Mouse (Mus musculus) heart, embryonic 13.5 days (tissue): ENCODE data around the gene Chka. TPM values are rescaled to one million over a fixed set of nuclear protein-coding genes. Genes with fewer than 3 reads are reported as not detected.
A peak's percentile ranks its signal among the peaks of the same experiment; 100 is the strongest.

Experiments
- ATAC-seq: fragments of 200-750 bp; cut with Nextera tagmentation; 2 replicates; pipeline ENCODE4 v1.8.0; 2017; ENCODE audit warnings: moderate TSS enrichment; ENCODE audit not compliant: insufficient number of reproducible peaks, low FRiP score, low TSS enrichment; ENCODE audit errors: extremely low read depth
- H3K27ac ChIP-seq: fragments of 300-500 bp; sonication (generic); replicated peaks from 2 replicates; pipeline ENCODE4 v1.5.1; 2015; ENCODE audit warnings: moderate library complexity, mild to moderate bottlenecking, inconsistent platforms
- H3K27me3 ChIP-seq: fragments of 300-500 bp; sonication (generic); replicated peaks from 2 replicates; pipeline ENCODE4 v1.6.1; 2015; ENCODE audit warnings: mild to moderate bottlenecking, inconsistent platforms
- H3K36me3 ChIP-seq: fragments of 300-500 bp; sonication (generic); 2 replicates; pipeline ENCODE4 v1.6.1; 2015; ENCODE audit warnings: mild to moderate bottlenecking, inconsistent platforms
- H3K4me1 ChIP-seq: fragments of 300-500 bp; sonication (generic); 2 replicates; pipeline ENCODE4 v1.6.1; 2015; ENCODE audit warnings: inconsistent platforms
- H3K4me2 ChIP-seq: fragments of 300-500 bp; sonication (generic); 2 replicates; pipeline ENCODE4 v1.6.1; 2015; ENCODE audit warnings: inconsistent platforms, mild to moderate bottlenecking, moderate library complexity
- H3K4me3 ChIP-seq: fragments of 300-500 bp; sonication (generic); 2 replicates; pipeline ENCODE4 v1.5.1; 2015; ENCODE audit warnings: moderate library complexity, mild to moderate bottlenecking, inconsistent platforms
- H3K9ac ChIP-seq: fragments of 300-500 bp; sonication (generic); 2 replicates; pipeline ENCODE4 v1.6.1; 2015; ENCODE audit warnings: inconsistent platforms, mild to moderate bottlenecking, moderate library complexity
- H3K9me3 ChIP-seq: fragments of 300-500 bp; sonication (generic); 2 replicates; pipeline ENCODE4 v1.6.1; 2016; ENCODE audit warnings: inconsistent platforms
- WGBS: fragments of 180-500 bp; shearing (Covaris S2); methylation state at CpG from one replicate; pipeline ENCODE4 v1.1.7; 2015; ENCODE audit warnings: mixed read lengths; 5-methylcytosine and 5-hydroxymethylcytosine counted together
- polyA plus RNA-seq: library from polyadenylated mRNA; unstranded; fragments of >200 nt; fragmentation: Nextera tagmentation; extraction: Ambion mirVana; gene quantifications from 2 replicates; pipeline ENCODE4 v1.2.1, GENCODE M21; 2015

Gene Chka
- polyA plus RNA-seq, 1 experiment from 2014 or later, result 22.6 TPM

DNA sequence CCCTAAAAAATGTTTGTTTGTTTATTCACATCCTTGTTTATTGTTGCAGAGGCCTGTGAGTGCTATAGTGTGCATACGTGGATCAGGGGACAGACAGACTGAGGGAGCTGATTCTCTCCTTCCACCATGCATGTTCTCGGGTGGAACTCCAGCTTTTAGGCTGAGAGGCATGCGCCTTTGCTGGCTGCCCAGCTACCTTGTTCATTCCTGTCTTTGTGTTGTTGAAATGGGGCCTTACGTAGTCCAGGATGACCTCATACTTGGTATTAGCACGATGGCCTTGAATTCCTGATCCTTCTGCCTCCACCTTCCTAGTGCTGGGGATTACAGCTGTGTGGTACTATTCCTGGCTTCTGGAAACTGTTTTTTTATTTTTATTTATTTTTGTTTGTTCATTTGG, 3.9 kb upstream of the Chka start:
- Histone ChIP-seq H3K9me3 (no peaks in the 10 kb centered on the region), H3K4me1 (peaks cover 19% of the 10 kb centered on the region), H3K27ac (no peak overlapping the region), H3K4me3 (no peak overlapping the region), H3K36me3 (no peaks in the 10 kb centered on the region), H3K27me3 (no peaks in the 10 kb centered on the region), H3K4me2 (no peak overlapping the region), H3K9ac (no peak overlapping the region)
- no peak for ATAC-seq
- 81% methylated on average over 5 of the region's 5 CpGs for WGBS

- no peak overlapping the region for H3K4me3 ChIP-seq
- peaks cover 22% of the 10 kb centered on the region for H3K4me1 ChIP-seq
- H3K9ac ChIP-seq, result no peak overlapping the region
- ATAC-seq, result no peak
- no peak overlapping the region for H3K4me2 ChIP-seq
- H3K9me3 ChIP-seq, result no peaks in the 10 kb centered on the region
- H3K36me3 ChIP-seq, result no peaks in the 10 kb centered on the region
- H3K27me3 ChIP-seq, result no peaks in the 10 kb centered on the region
- H3K27ac ChIP-seq, result no peak overlapping the region
- 88% methylated on average over 7 of the region's 7 CpGs for WGBS
Measured at GRCm38 (mm10) chr19:3848207-3848808, 3.3 kb upstream of the Chka start.

DNA sequence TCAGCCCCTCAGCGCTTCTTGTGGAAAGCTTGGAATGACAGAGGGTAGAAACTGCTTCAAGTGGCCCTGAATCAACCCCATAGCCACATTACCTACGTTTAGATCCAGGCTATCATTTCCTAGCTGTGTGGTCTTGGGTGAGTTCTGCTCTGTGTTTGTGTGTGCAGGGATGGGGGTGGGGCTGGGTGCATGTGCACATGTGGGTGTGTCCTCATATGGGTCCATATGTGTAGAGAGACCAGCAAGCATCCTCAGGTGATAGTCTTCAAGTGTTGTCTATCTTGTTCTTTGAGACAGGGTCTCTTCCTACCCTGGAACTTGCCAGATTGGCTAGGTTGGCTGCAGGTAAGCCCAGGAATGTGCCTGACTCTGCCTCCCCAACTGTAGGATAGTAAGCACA, 2.3 kb upstream of the Chka start:
- no peak overlapping the region for H3K4me2 ChIP-seq
- peaks cover 31% of the 10 kb centered on the region for H3K4me1 ChIP-seq
- no peaks in the 10 kb centered on the region for H3K27me3 ChIP-seq
- H3K9me3 ChIP-seq, result no peaks in the 10 kb centered on the region
- H3K27ac ChIP-seq, result no peak overlapping the region
- ATAC-seq, result no peak
- H3K36me3 ChIP-seq, result no peaks in the 10 kb centered on the region
- H3K4me3 ChIP-seq, result no peak overlapping the region
- no peak overlapping the region for H3K9ac ChIP-seq
- 75% methylated on average over 2 of the region's 2 CpGs for WGBS

DNA sequence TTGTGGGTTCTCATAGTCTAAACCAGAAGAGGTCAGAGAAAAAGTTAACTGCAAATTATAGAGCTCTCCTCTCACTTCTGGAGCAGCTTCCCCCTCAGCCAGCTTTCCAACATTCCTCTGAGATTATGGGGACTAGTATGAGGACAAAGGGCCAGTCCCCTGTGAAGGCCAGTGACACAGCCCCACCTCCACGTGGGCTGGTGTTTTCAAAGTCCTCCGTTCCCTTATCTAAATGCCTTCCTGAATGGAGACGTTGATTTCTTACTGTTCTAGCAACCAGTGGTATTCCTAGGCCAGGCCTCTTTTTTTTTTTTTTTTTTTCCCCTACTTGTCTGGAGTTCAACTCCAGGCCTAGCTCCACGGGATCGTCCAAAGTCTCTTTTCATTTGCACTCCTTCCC, 1.5 kb upstream of the Chka start:
- Histone ChIP-seq H3K4me2 (no peak overlapping the region), H3K27ac (0 out of 2 replicates have a peak overlapping the region, but pooled peaks have one; percentile 64), H3K27me3 (no peaks in the 10 kb centered on the region), H3K36me3 (no peaks in the 10 kb centered on the region), H3K9me3 (no peaks in the 10 kb centered on the region), H3K9ac (no peak overlapping the region), H3K4me1 (peaks cover 35% of the 10 kb centered on the region), H3K4me3 (no peak overlapping the region)
- ATAC-seq, result no peak
- WGBS, result 31% methylated on average over 5 of the region's 5 CpGs

DNA sequence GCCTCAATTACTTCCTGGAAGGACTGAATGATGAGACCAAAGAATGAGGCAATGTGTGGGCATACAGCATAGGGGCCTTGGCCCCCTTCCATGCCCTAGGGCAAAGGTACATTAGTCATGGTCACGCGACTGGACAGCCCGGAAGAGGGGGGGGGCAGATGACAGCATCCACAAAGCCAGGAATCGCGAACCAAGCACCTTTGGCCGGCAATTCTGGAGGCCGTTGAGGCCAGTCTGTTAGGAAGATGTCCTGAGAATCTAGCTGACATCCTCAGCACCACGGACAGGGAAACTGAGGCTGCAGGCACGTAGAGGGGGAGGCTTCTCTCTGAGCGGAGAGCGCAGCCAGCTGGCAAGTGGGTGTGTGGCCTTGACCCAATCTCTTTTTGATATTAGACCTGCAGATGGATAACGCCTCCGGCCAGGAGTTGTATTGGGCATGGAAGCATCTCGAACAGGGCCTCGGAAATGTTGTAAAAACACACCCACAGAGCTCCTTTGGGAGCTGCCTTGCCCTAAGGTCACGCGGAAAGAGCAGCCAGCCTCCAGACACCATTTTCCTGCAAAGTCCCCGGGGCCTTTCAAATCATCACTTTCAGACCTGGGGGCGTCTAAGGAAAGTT, 615 bp upstream of the Chka start:
- no peaks in the 10 kb centered on the region for H3K9me3 ChIP-seq
- peak overlapping the region; percentile 89 for H3K4me3 ChIP-seq
- no peak for ATAC-seq
- H3K4me1 ChIP-seq, result peaks cover 44% of the 10 kb centered on the region
- peak overlapping the region; percentile 72 for H3K9ac ChIP-seq
- H3K4me2 ChIP-seq, result peak overlapping the region; percentile 85
- 5% methylated on average over 19 of the region's 19 CpGs for WGBS
- no peaks in the 10 kb centered on the region for H3K27me3 ChIP-seq
- H3K36me3 ChIP-seq, result no peaks in the 10 kb centered on the region
- H3K27ac ChIP-seq, result peak overlapping the region; percentile 64

GRCm38 (mm10) chr19:3851979-3852681, 557 bp downstream of the Chka start:
- under 1% methylated on average over 61 of the region's 74 CpGs for WGBS
- Histone ChIP-seq H3K27ac (peak overlapping the region; percentile 97), H3K27me3 (no peaks in the 10 kb centered on the region), H3K4me2 (peak overlapping the region; percentile 85), H3K36me3 (no peaks in the 10 kb centered on the region), H3K9ac (peak overlapping the region; percentile 93), H3K4me3 (peak overlapping the region; percentile 89), H3K4me1 (peaks cover 46% of the 10 kb centered on the region), H3K9me3 (no peaks in the 10 kb centered on the region)
- peak; percentile 13; the same call in 1 of the 2 replicates for ATAC-seq

DNA sequence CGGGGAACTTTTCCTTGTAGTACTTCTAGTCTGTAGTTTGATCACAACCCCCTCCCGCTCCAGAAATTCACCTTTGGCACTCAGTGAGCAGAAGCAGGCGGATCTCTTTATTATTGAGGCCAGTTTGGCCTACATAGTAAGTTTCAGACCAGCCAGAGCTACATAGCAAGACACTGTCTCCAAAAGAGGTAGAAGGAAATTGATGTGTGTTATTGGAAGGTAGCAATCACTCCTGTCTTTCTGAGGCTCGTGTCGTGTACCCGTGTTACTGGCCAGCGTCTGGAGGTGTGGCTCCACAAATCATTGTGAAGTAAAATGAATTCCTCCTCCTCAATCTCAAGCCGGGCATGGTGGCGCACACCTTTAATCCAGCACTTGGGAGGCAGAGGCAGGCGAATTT, 1.5 kb downstream of the Chka start:
- H3K36me3 ChIP-seq, result no peaks in the 10 kb centered on the region
- no peaks in the 10 kb centered on the region for H3K27me3 ChIP-seq
- H3K4me3 ChIP-seq, result peak overlapping the region; percentile 89
- no peak for ATAC-seq
- peaks cover 49% of the 10 kb centered on the region for H3K4me1 ChIP-seq
- no peaks in the 10 kb centered on the region for H3K9me3 ChIP-seq
- 89% methylated on average over 10 of the region's 10 CpGs for WGBS
- H3K4me2 ChIP-seq, result peak overlapping the region; percentile 85
- no peak overlapping the region for H3K9ac ChIP-seq
- H3K27ac ChIP-seq, result no peak overlapping the region

- 0 out of 2 replicates have a peak overlapping the region, but pooled peaks have one; percentile 85 for H3K4me2 ChIP-seq
- 94% methylated on average over 1 of the region's 1 CpGs for WGBS
- no peaks in the 10 kb centered on the region for H3K9me3 ChIP-seq
- H3K27ac ChIP-seq, result no peak overlapping the region
- no peaks in the 10 kb centered on the region for H3K36me3 ChIP-seq
- no peaks in the 10 kb centered on the region for H3K27me3 ChIP-seq
- no peak for ATAC-seq
- peaks cover 49% of the 10 kb centered on the region for H3K4me1 ChIP-seq
- no peak overlapping the region for H3K4me3 ChIP-seq
- H3K9ac ChIP-seq, result no peak overlapping the region
Measured at GRCm38 (mm10) chr19:3853891-3854290, 2.3 kb downstream of the Chka start.

DNA sequence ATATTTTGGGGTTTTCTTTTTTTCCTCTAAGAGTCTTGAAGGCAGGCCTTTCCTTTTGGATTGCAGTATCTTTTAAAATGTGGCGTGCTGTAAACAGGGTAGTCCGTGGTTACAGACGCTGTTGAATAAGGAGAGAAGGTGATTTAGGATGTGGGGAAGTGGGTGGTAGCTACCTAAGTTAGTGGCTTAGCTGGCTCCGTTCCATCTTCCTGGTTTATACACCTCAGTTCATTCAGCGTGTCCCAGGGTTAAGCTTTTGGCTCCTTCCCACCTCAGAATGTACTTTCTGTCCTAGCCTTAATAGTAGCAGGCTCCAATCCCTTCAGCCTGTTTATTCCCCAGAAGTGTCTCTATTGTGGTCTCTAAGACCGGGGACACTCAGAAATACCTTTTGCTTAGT, 3.5 kb downstream of the Chka start:
- H3K9ac ChIP-seq, result no peak overlapping the region
- H3K36me3 ChIP-seq, result no peaks in the 10 kb centered on the region
- H3K4me2 ChIP-seq, result no peak overlapping the region
- H3K4me1 ChIP-seq, result peaks cover 45% of the 10 kb centered on the region
- WGBS, result 73% methylated on average over 6 of the region's 6 CpGs
- H3K4me3 ChIP-seq, result no peak overlapping the region
- no peaks in the 10 kb centered on the region for H3K9me3 ChIP-seq
- H3K27me3 ChIP-seq, result no peaks in the 10 kb centered on the region
- ATAC-seq, result no peak
- H3K27ac ChIP-seq, result peak overlapping the region; percentile 17; the same call in 1 of the 2 replicates

DNA sequence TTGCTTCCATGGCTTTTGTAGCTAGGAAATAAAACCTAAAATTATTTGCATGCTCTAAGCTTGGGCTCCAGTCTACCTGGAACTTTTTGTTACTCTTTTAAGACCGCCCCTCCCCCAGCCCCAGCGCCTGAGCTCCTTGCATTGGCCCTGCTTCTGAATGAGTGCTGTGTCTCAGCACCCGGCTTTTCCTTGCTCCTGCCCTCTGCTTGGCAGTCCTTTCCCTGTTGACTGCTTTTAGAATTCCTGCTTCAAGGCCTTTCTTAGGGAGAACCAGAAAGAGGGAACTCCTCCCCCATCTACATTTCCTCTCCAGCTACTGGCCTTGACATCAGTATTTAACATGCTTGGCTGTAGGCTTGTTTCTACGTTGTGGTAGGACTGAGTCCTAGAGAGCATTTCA, 4.0 kb downstream of the Chka start:
- H3K27ac ChIP-seq, result peak overlapping the region; percentile 17; the same call in 1 of the 2 replicates
- WGBS, result 32% methylated on average over 4 of the region's 4 CpGs
- peak overlapping the region; percentile 13; the same call in 1 of the 2 replicates for H3K4me2 ChIP-seq
- no peak overlapping the region for H3K4me3 ChIP-seq
- no peak for ATAC-seq
- no peaks in the 10 kb centered on the region for H3K9me3 ChIP-seq
- no peaks in the 10 kb centered on the region; the same call in 1 of the 2 replicates for H3K36me3 ChIP-seq
- H3K4me1 ChIP-seq, result peaks cover 41% of the 10 kb centered on the region
- H3K9ac ChIP-seq, result peak overlapping the region; percentile 54; the same call in 1 of the 2 replicates
- no peaks in the 10 kb centered on the region for H3K27me3 ChIP-seq

DNA sequence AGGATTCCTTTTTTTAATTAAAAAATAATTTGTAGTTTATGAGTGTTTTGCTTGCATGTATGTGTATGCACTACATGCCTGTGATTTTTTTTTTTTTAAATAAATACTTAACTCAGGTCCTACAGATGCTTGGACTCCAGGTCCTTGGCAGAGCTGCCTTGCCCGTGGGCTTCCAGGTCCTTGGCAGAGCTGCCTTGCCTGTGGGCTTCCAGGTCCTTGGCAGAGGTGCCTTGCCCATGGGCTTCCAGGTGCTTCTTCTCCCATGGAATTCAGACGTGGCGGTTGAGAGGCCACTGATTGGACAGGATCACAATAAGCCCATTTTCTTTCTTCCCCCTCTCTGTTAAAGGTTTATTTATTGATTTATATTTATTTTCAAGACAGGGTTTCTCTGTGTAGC, 5.6 kb downstream of the Chka start:
- 78% methylated on average over 3 of the region's 3 CpGs for WGBS
- H3K4me3 ChIP-seq, result no peak overlapping the region
- ATAC-seq, result no peak
- H3K27me3 ChIP-seq, result no peaks in the 10 kb centered on the region
- no peak overlapping the region for H3K9ac ChIP-seq
- peaks cover 34% of the 10 kb centered on the region for H3K4me1 ChIP-seq
- no peak overlapping the region for H3K4me2 ChIP-seq
- H3K27ac ChIP-seq, result no peak overlapping the region
- H3K9me3 ChIP-seq, result no peaks in the 10 kb centered on the region
- H3K36me3 ChIP-seq, result peaks cover 3% of the 10 kb centered on the region; the same call in 1 of the 2 replicates
